In genomic region chr11:84179954-84180598, GRCm38 (mm10) we compare ENCODE assay signal across 8 mouse cellular contexts. TPM values are rescaled to one million over a fixed set of nuclear protein-coding genes. Genes with fewer than 3 reads are reported as not detected.
A peak's percentile ranks its signal among the peaks of the same experiment; 100 is the strongest.
DNase-seq lines count a peak whose midpoint lies in the region; ATAC-seq lines count a peak whose summit lies in the region.

No protein-coding gene starts in this region.

- intact Hi-C loops in heart, postnatal 10 days (cut with DNase I) = loop anchor here (1.0 to 5.0 kb wide), 2 partner anchors 53 to 63 kb away; partner anchors contain the start of genes Acaca and Tada2a

- peak overlapping the region; percentile 98 for H3K27ac ChIP-seq in forebrain, embryonic 10.5 days
- H3K27ac ChIP-seq in liver, embryonic 16.5 days (ENCODE audit: low read length) = peak overlapping the region; percentile 87
- peak overlapping the region; percentile 46 for H3K27ac ChIP-seq in neural tube, embryonic 12.5 days

- under 1% methylated on average over 44 of the region's 44 CpGs for WGBS in forebrain, embryonic 10.5 days
- WGBS in liver, embryonic 16.5 days (ENCODE audit: insufficient replicate concordance) = 0% methylated on average over 44 of the region's 44 CpGs
- WGBS in neural tube, embryonic 12.5 days = under 1% methylated on average over 39 of the region's 44 CpGs

- peak overlapping the region; percentile 83 for H3K9ac ChIP-seq in liver, embryonic 16.5 days (ENCODE audit: low read depth, low read length)
- H3K9ac ChIP-seq in neural tube, embryonic 12.5 days = peak overlapping the region; percentile 79

- peaks cover 35% of the 10 kb centered on the region for H3K4me1 ChIP-seq in forebrain, embryonic 10.5 days
- H3K4me1 ChIP-seq in liver, embryonic 16.5 days (ENCODE audit: control insufficient read depth, low read depth, low read length) = peaks cover 12% of the 10 kb centered on the region
- peaks cover 18% of the 10 kb centered on the region for H3K4me1 ChIP-seq in neural tube, embryonic 12.5 days

- peak; percentile 11 for ATAC-seq in liver, embryonic 16.5 days (ENCODE audit: low read depth)
- peak; percentile 58; the same call in 1 of the 2 replicates for ATAC-seq in neural tube, embryonic 12.5 days (ENCODE audit: low FRiP score, low read depth)

- H3K9me3 ChIP-seq in forebrain, embryonic 10.5 days = no peaks in the 10 kb centered on the region
- H3K9me3 ChIP-seq in liver, embryonic 16.5 days (replicated peaks; ENCODE audit: control insufficient read depth, low read length) = no peaks in the 10 kb centered on the region
- no peaks in the 10 kb centered on the region for H3K9me3 ChIP-seq in neural tube, embryonic 12.5 days

- H3K27me3 ChIP-seq in forebrain, embryonic 10.5 days (ENCODE audit: poor library complexity, severe bottlenecking) = peaks cover 15% of the 10 kb centered on the region; the same call in 1 of the 2 replicates
- no peaks in the 10 kb centered on the region for H3K27me3 ChIP-seq in liver, embryonic 16.5 days (ENCODE audit: control insufficient read depth, insufficient read depth, low read depth, low read length)
- H3K27me3 ChIP-seq in neural tube, embryonic 12.5 days (replicated peaks) = no peaks in the 10 kb centered on the region

- H3K4me3 ChIP-seq in forebrain, embryonic 10.5 days = peak overlapping the region; percentile 85
- H3K4me3 ChIP-seq in liver, embryonic 16.5 days (ENCODE audit: low read depth, low read length) = peak overlapping the region; percentile 88
- peak overlapping the region; percentile 75 for H3K4me3 ChIP-seq in neural tube, embryonic 12.5 days

- peak; percentile 79 for DNase-seq in CD4-positive, CD25-positive, alpha-beta regulatory T cell, adult 2 months (ENCODE audit: low read depth, low spot score)
- DNase-seq in brain, embryonic 18.5 days (ENCODE audit: low read depth, low spot score) = peak; percentile 50
- peak; percentile 85 for DNase-seq in forebrain, embryonic 10.5 days (ENCODE audit: extremely low spot score, low spot score)
- DNase-seq in heart, postnatal 10 days = peak; percentile 73 to 78
- DNase-seq in kidney, postnatal 4 days = peak; percentile 73 to 83
- peak; percentile 32 for DNase-seq in telencephalon, adult 2 months (ENCODE audit: low read depth, low spot score)

- H3K4me2 ChIP-seq in liver, embryonic 16.5 days (ENCODE audit: low read depth, low read length) = peak overlapping the region; percentile 98
- peak overlapping the region; percentile 87 for H3K4me2 ChIP-seq in neural tube, embryonic 12.5 days (replicated peaks)

- peaks cover 9% of the 10 kb centered on the region for H3K36me3 ChIP-seq in forebrain, embryonic 10.5 days (replicated peaks)
- no peaks in the 10 kb centered on the region for H3K36me3 ChIP-seq in liver, embryonic 16.5 days (ENCODE audit: control insufficient read depth, insufficient read depth)
- H3K36me3 ChIP-seq in neural tube, embryonic 12.5 days = no peaks in the 10 kb centered on the region

RNA-seq across cellular contexts. Expression of gene Gm11437, which starts 12.8 kb away (rescaled TPM):
- polyA plus RNA-seq in forebrain, embryonic 10.5 days (2016; fragmentation: Nextera tagmentation; extraction: Ambion mirVana) = not detected in 2 replicates
- not detected for total RNA-seq in heart, postnatal 10 days (2021)
- polyA plus RNA-seq in liver, embryonic 16.5 days (2015; fragmentation: Nextera tagmentation; extraction: Ambion mirVana) = not detected in 2 replicates
- not detected in 2 replicates for polyA plus RNA-seq in neural tube, embryonic 12.5 days (2016; fragmentation: Nextera tagmentation; extraction: Ambion mirVana)

RNA-seq across cellular contexts. Expression of gene Acaca, which starts 50.6 kb away (rescaled TPM):
- 25.6 and 26.8 TPM in 2 replicates for polyA plus RNA-seq in forebrain, embryonic 10.5 days (2016; fragmentation: Nextera tagmentation; extraction: Ambion mirVana)
- 10 to 100 TPM; 15.6 to 16.6 TPM for total RNA-seq in heart, postnatal 10 days (2021)
- 6.0 and 6.7 TPM in 2 replicates for polyA plus RNA-seq in liver, embryonic 16.5 days (2015; fragmentation: Nextera tagmentation; extraction: Ambion mirVana)
- polyA plus RNA-seq in neural tube, embryonic 12.5 days (2016; fragmentation: Nextera tagmentation; extraction: Ambion mirVana) = 24.8 and 29.0 TPM in 2 replicates

RNA-seq across cellular contexts. Expression of gene Tada2a, which starts 50.7 kb away (rescaled TPM):
- 43.6 and 43.7 TPM in 2 replicates for polyA plus RNA-seq in forebrain, embryonic 10.5 days (2016; fragmentation: Nextera tagmentation; extraction: Ambion mirVana)
- total RNA-seq in heart, postnatal 10 days (2021) = 1 to 10 TPM; 8.4 to 8.8 TPM
- 7.7 and 7.9 TPM in 2 replicates for polyA plus RNA-seq in liver, embryonic 16.5 days (2015; fragmentation: Nextera tagmentation; extraction: Ambion mirVana)
- polyA plus RNA-seq in neural tube, embryonic 12.5 days (2016; fragmentation: Nextera tagmentation; extraction: Ambion mirVana) = 29.9 and 31.3 TPM in 2 replicates

Comparison
In these comparisons a context has a peak if more than half of its experiments do, and no peak if none do; other contexts are left out.
1. Peak in every context shown above with its lines: DNase-seq, ATAC-seq, H3K4me3 ChIP-seq and H3K27ac ChIP-seq.
2. DNase-seq: peak in every context shown above with its lines; median percentile 85 in forebrain, embryonic 10.5 days; 79 in CD4-positive, CD25-positive, alpha-beta regulatory T cell, adult 2 months; 78 in kidney, postnatal 4 days; 76 in heart, postnatal 10 days; 50 in brain, embryonic 18.5 days; 32 in telencephalon, adult 2 months.
3. H3K27ac ChIP-seq: peak in every context shown above with its lines; median percentile 98 in forebrain, embryonic 10.5 days; 87 in liver, embryonic 16.5 days; 46 in neural tube, embryonic 12.5 days.